Comparison of ENCODE assay signal across 9 mouse cellular contexts in the genomic region with DNA sequence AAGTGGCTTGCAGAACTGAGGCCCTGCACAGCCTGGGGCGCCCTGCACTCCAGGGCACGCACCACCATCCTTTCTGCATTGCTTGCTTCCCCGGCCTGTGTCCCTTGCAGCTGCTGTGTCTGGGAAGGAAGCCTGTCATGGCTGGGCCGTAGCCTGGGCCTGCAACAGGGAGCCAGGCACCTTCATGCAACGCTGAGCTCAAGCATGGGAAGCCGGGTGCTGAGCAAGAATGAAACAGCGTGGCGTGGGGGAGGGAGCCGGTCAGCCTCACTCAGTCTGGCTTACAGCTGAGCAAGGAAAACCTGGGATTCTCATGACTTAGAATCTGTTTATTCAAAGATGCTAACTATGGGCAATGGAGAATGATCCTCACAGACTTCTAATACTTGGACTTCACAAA. TPM values are rescaled to one million over a fixed set of nuclear protein-coding genes. Genes with fewer than 3 reads are reported as not detected.
DNase-seq lines count a peak whose midpoint lies in the region; ATAC-seq and TF ChIP-seq lines count a peak whose summit lies in the region.
"Had no signal": no experiment of that assay in that cellular context is flagged by ENCODE, and none has a peak within 500 bp of the region (broad histone marks: within the 10 kb centered on the region; RNA-seq: fewer than 3 reads in every experiment).

No protein-coding gene starts in this region.

- 0 out of 2 replicates have a peak overlapping the region, but pooled peaks have one; percentile 21 for H3K9ac ChIP-seq in limb, embryonic 14.5 days (ENCODE audit: low read depth, low read length, severe bottlenecking)
- H3K9ac ChIP-seq: liver, embryonic 14.5 days had no signal

- TF ChIP-seq POLR2A in limb, embryonic 14.5 days (IDR thresholded peaks at IDR 0.05; ENCODE audit: borderline replicate concordance, extremely low read depth, insufficient read depth, insufficient read length): no peak

- no peak overlapping the region for H3K4me3 ChIP-seq in limb, embryonic 14.5 days (replicated peaks; ENCODE audit: low read length)

- H3K4me1 ChIP-seq in limb, embryonic 14.5 days (ENCODE audit: control insufficient read depth, insufficient read depth, low read length): no peaks in the 10 kb centered on the region

- intact Hi-C loops in gastrocnemius, postnatal 14 days (cut with DNase I; ENCODE audit: low total_unique reads): no loop called here
- intact Hi-C loops in heart, postnatal 36 days (cut with DNase I): no loop called here

- no peaks in the 10 kb centered on the region for H3K27me3 ChIP-seq in limb, embryonic 14.5 days (ENCODE audit: control insufficient read depth, insufficient read depth, low read length)

- 67% methylated on average over 9 of the region's 9 CpGs for WGBS in limb, embryonic 14.5 days

- no peak overlapping the region for H3K4me2 ChIP-seq in limb, embryonic 14.5 days (replicated peaks; ENCODE audit: low read depth, low read length, severe bottlenecking)

- H3K9me3 ChIP-seq in limb, embryonic 14.5 days (ENCODE audit: control insufficient read depth, low read length): no peaks in the 10 kb centered on the region

- ATAC-seq in limb, embryonic 14.5 days (ENCODE audit: low FRiP score, low read depth): no peak
- no peak for ATAC-seq in granulocyte monocyte progenitor cell, adult 5-6 weeks (replicated peaks; ENCODE audit: poor library complexity, severe bottlenecking)

- no peak overlapping the region for H3K27ac ChIP-seq in limb, embryonic 14.5 days (replicated peaks; ENCODE audit: low read depth, low read length)
- H3K27ac ChIP-seq: liver, embryonic 14.5 days had no signal

- peak; percentile 36 for DNase-seq in gastrocnemius, postnatal 14 days
- no peak for DNase-seq in gastrocnemius, adult 18-20 months (ENCODE audit: low spot score)
- peak; percentile 72 for DNase-seq in brain, adult 2 months (ENCODE audit: low read depth, low spot score)
- DNase-seq in kidney, adult 8-10 months: peak; percentile 51 to 53
- DNase-seq in limb, embryonic 14.5 days (ENCODE audit: low spot score): no peak
- DNase-seq in embryo, embryonic 9.5 days (ENCODE audit: extremely low spot score): no peak
- no peak for DNase-seq in heart, postnatal 36 days

- no peaks in the 10 kb centered on the region for H3K36me3 ChIP-seq in limb, embryonic 14.5 days (ENCODE audit: control insufficient read depth, insufficient read depth, low read length)

RNA-seq across cellular contexts. Expression of gene 1700086D15Rik, which starts 33.1 kb away (rescaled TPM):
- total RNA-seq in gastrocnemius, postnatal 14 days (2021): not detected
- under 1 TPM in 1 of 2 experiments, not detected in 1; 0.21 TPM for total RNA-seq in gastrocnemius, adult 18-20 months (2021)
- 0.12 and 0.16 TPM in 2 replicates for polyA plus RNA-seq in limb, embryonic 14.5 days (2012; rRNA removed)
- not detected in 2 replicates for polyA plus RNA-seq in limb, embryonic 14.5 days (2014; fragmentation: Nextera tagmentation; extraction: Ambion mirVana)
- not detected for total RNA-seq in heart, postnatal 36 days (2021)
- not detected in 2 replicates for total RNA-seq in granulocyte monocyte progenitor cell, adult 5-6 weeks (2014; fragmentation: Nextera tagmentation)
- total RNA-seq in granulocyte monocyte progenitor cell, adult 5-6 weeks (2017): not detected in 2 replicates
- polyA plus RNA-seq: liver, embryonic 14.5 days had no signal

RNA-seq across cellular contexts. Expression of gene Arhgap44, which starts 36.2 kb away (rescaled TPM):
- total RNA-seq in gastrocnemius, postnatal 14 days (2021): 1 to 10 TPM; 5.1 to 5.9 TPM
- 10 to 100 TPM in 1 of 2 experiments, 1 to 10 TPM in 1; 9.2 to 11.4 TPM for total RNA-seq in gastrocnemius, adult 18-20 months (2021)
- polyA plus RNA-seq in limb, embryonic 14.5 days (2012; rRNA removed): 5.0 and 6.7 TPM in 2 replicates
- polyA plus RNA-seq in limb, embryonic 14.5 days (2014; fragmentation: Nextera tagmentation; extraction: Ambion mirVana): 6.2 and 7.0 TPM in 2 replicates
- total RNA-seq in heart, postnatal 36 days (2021): 10 to 100 TPM; 20.8 to 24.3 TPM
- not detected in 2 replicates for total RNA-seq in granulocyte monocyte progenitor cell, adult 5-6 weeks (2014; fragmentation: Nextera tagmentation)
- total RNA-seq in granulocyte monocyte progenitor cell, adult 5-6 weeks (2017): not detected in 2 replicates

Comparison
In these comparisons a context has a peak if more than half of its experiments do, and no peak if none do; other contexts are left out.
1. DNase-seq: peak in gastrocnemius, postnatal 14 days (single experiment), brain, adult 2 months (single experiment) and kidney, adult 8-10 months (2 of 2); none in gastrocnemius, adult 18-20 months (single experiment), limb, embryonic 14.5 days (single experiment), embryo, embryonic 9.5 days (single experiment) and heart, postnatal 36 days (0 of 2).
2. RNA of gene Arhgap44, which starts 36.2 kb away (total RNA-seq): 20.8 to 24.3 TPM in heart, postnatal 36 days, 9.2 to 11.4 TPM in gastrocnemius, adult 18-20 months and 5.1 to 5.9 TPM in gastrocnemius, postnatal 14 days; not detected in granulocyte monocyte progenitor cell, adult 5-6 weeks; every median in the first group is over 4 times any median in the second.